Mouse (Mus musculus) C2C12 (cell line): ENCODE measurements around the gene Krt27.

ENCODE experiments used
- CTCF ChIP-seq: IDR thresholded peaks from one replicate; pipeline ENCODE4 v1.5.1; 2011; ENCODE audit not compliant: control insufficient read depth, insufficient read depth, insufficient read length
- MAX ChIP-seq: IDR thresholded peaks from one replicate; pipeline ENCODE4 v1.6.1; 2011; ENCODE audit warnings: mild to moderate bottlenecking, control low read depth
- MYOD1 ChIP-seq: IDR thresholded peaks from one replicate; pipeline ENCODE4 v1.6.1; 2011; ENCODE audit warnings: low read depth; ENCODE audit not compliant: control insufficient read depth, insufficient read length
- MYOG ChIP-seq: IDR thresholded peaks from one replicate; pipeline ENCODE4 v1.6.1; 2011; ENCODE audit not compliant: control insufficient read depth, insufficient read length; ENCODE audit errors: extremely low read depth

GRCm38 (mm10) chr11:99399956-99400549 lies 49.1 kb upstream of the Krt27 start:
- no peak for TF ChIP-seq MAX
- TF ChIP-seq CTCF: no peak
- TF ChIP-seq MYOG: no peak
- TF ChIP-seq MYOD1: no peak
